Mouse (Mus musculus) kidney, embryonic 14.5 days (tissue): ENCODE data around the gene Ak3. TPM values are rescaled to one million over a fixed set of nuclear protein-coding genes. Genes with fewer than 3 reads are reported as not detected.

ENCODE experiments used
- ATAC-seq: fragments of 200-750 bp; cut with Nextera tagmentation; 2 replicates; pipeline ENCODE4 v1.8.0; 2017; ENCODE audit warnings: moderate number of reproducible peaks, mild to moderate bottlenecking, moderate TSS enrichment, moderate library complexity; ENCODE audit not compliant: low FRiP score, low TSS enrichment
- H3K27ac ChIP-seq: fragments of 300-500 bp; sonication (generic); 2 replicates; pipeline ENCODE4 v1.5.1; 2014; ENCODE audit warnings: low read depth, mild to moderate bottlenecking, low read length, moderate library complexity, mixed read lengths
- H3K27me3 ChIP-seq: fragments of 300-500 bp; sonication (generic); 2 replicates; pipeline ENCODE4 v1.6.1; 2014; ENCODE audit warnings: mild to moderate bottlenecking, low read length; ENCODE audit not compliant: control insufficient read depth, insufficient read depth
- H3K36me3 ChIP-seq: fragments of 300-500 bp; sonication (generic); 2 replicates; pipeline ENCODE4 v1.6.1; 2014; ENCODE audit warnings: low read length, mixed read lengths; ENCODE audit not compliant: control insufficient read depth, insufficient read depth
- H3K4me1 ChIP-seq: fragments of 300-500 bp; sonication (generic); 2 replicates; pipeline ENCODE4 v1.6.1; 2014; ENCODE audit warnings: low read length, mixed read lengths; ENCODE audit not compliant: control insufficient read depth, insufficient read depth
- H3K4me2 ChIP-seq: fragments of 300-500 bp; sonication (generic); replicated peaks from 2 replicates; pipeline ENCODE4 v1.6.1; 2014; ENCODE audit warnings: low read depth, mild to moderate bottlenecking, low read length
- H3K4me3 ChIP-seq: fragments of 300-500 bp; sonication (generic); 2 replicates; pipeline ENCODE4 v1.5.1; 2014; ENCODE audit warnings: mild to moderate bottlenecking, low read length
- H3K9ac ChIP-seq: fragments of 300-500 bp; sonication (generic); 2 replicates; pipeline ENCODE4 v1.6.1; 2014; ENCODE audit warnings: low read depth, mild to moderate bottlenecking, low read length, moderate library complexity
- H3K9me3 ChIP-seq: fragments of 300-500 bp; sonication (generic); 2 replicates; pipeline ENCODE4 v1.6.1; 2016; ENCODE audit warnings: low read length; ENCODE audit not compliant: control insufficient read depth
- WGBS: fragments of 180-500 bp; shearing (Covaris S2); extraction: QIAGEN DNeasy Blood & Tissue Kit; methylation state at CpG from one replicate; pipeline ENCODE4 v1.1.7; 2014; 5-methylcytosine and 5-hydroxymethylcytosine counted together
- polyA plus RNA-seq: library from polyadenylated mRNA; unstranded; fragments of >200 nt; fragmentation: Nextera tagmentation; extraction: Ambion mirVana; gene quantifications from 2 replicates; pipeline ENCODE4 v1.2.1, GENCODE M21; 2014

Ak3 gene
- polyA plus RNA-seq, 1 experiment from 2014 or later = 97.7 TPM

DNA sequence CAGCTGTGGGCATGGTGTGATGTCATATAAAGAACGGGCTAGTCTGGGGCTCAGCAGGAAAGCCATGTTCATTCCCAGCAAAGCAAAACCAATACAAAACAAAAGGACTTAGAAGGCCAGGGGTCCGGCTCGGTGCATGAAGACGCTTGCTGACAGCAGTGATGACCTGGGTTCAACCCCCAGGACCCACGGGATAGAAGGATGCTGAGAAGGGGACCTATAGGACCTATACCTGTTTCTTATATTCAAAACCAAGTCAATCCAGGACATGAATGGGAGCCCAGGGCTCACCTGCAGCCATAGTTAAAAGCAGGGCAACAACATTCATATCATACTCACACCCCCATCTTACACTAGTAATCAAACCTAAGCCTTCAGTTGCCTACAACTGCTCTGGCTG, 15.2 kb upstream of the Ak3 start:
- Histone ChIP-seq H3K9me3 (no peaks in the 10 kb centered on the region), H3K4me2 (no peak overlapping the region), H3K36me3 (no peaks in the 10 kb centered on the region), H3K4me1 (no peaks in the 10 kb centered on the region), H3K27me3 (no peaks in the 10 kb centered on the region), H3K27ac (no peak overlapping the region), H3K4me3 (no peak overlapping the region), H3K9ac (no peak overlapping the region)
- 88% methylated on average over 5 of the region's 5 CpGs for WGBS
- ATAC-seq = no peak

DNA sequence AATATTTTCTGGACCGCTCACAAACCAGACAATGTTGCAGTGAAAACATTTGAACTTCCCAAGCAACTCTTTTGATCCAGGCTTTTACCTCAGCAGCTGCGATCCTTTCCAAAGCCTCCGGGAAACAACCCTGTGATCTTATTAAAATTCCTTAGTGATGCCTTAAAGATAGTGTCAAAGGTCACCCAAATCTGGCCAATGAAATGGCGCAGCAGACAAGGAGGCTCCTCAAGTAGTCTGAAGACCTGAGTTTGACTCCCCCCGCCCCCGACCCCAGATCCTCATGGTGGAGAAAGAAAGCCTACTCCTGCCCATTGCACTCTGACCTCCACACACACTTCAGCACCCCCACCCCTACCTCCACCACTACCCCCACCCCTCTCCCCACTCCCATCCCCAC, 12.5 kb upstream of the Ak3 start:
- H3K36me3 ChIP-seq = no peaks in the 10 kb centered on the region
- H3K27me3 ChIP-seq = no peaks in the 10 kb centered on the region
- H3K9ac ChIP-seq = no peak overlapping the region
- WGBS = 28% methylated on average over 6 of the region's 6 CpGs
- no peak overlapping the region for H3K4me3 ChIP-seq
- ATAC-seq = no peak
- H3K4me1 ChIP-seq = no peaks in the 10 kb centered on the region
- H3K27ac ChIP-seq = no peak overlapping the region
- H3K9me3 ChIP-seq = no peaks in the 10 kb centered on the region
- no peak overlapping the region for H3K4me2 ChIP-seq

DNA sequence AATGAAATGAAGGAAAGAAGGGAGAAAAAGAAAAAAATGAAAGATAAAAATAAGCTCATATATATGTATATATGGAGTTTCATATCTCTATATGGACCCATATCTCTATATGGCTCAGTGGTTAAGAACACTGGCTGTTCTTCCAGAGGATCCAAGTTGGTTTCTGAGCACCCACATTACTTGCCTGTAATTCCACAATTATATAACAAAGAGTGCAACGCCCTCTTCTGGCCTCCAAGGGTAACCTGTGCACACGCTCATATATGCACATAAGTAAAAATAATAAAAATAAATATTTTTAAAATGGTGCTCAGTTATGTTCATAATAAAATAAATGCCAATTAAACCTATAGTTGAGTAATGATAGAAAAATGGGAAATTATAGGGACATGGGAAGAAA, 11.9 kb upstream of the Ak3 start:
- Histone ChIP-seq H3K36me3 (no peaks in the 10 kb centered on the region), H3K27me3 (no peaks in the 10 kb centered on the region), H3K4me2 (no peak overlapping the region), H3K9ac (no peak overlapping the region), H3K9me3 (no peaks in the 10 kb centered on the region), H3K4me3 (no peak overlapping the region), H3K4me1 (no peaks in the 10 kb centered on the region), H3K27ac (no peak overlapping the region)
- ATAC-seq = no peak
- WGBS = 83% methylated on average over 2 of the region's 2 CpGs

DNA sequence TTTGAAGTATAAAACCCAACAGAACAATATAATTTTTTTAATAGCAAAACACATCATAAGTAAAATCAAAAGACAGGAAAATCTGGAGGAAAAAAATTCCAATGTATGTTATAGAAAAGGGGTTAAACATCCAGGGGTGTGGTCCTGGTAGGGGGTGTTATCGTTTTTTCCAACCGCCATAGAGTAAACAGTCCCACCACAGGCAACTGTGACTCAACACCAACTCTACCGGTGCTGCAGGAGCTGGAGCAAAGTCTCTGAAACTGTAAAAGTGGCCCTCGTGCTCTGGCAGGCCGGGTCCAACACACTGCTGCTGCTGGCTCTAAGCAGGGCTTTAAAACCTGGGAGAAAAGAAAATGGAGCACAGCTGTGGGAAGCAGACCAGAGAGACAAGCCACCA, 11.0 kb upstream of the Ak3 start:
- H3K4me1 ChIP-seq = no peaks in the 10 kb centered on the region
- H3K4me3 ChIP-seq = no peak overlapping the region
- H3K9ac ChIP-seq = no peak overlapping the region
- no peaks in the 10 kb centered on the region for H3K27me3 ChIP-seq
- no peak overlapping the region for H3K27ac ChIP-seq
- ATAC-seq = no peak
- no peak overlapping the region for H3K4me2 ChIP-seq
- 92% methylated on average over 5 of the region's 5 CpGs for WGBS
- no peaks in the 10 kb centered on the region for H3K36me3 ChIP-seq
- H3K9me3 ChIP-seq = no peaks in the 10 kb centered on the region

DNA sequence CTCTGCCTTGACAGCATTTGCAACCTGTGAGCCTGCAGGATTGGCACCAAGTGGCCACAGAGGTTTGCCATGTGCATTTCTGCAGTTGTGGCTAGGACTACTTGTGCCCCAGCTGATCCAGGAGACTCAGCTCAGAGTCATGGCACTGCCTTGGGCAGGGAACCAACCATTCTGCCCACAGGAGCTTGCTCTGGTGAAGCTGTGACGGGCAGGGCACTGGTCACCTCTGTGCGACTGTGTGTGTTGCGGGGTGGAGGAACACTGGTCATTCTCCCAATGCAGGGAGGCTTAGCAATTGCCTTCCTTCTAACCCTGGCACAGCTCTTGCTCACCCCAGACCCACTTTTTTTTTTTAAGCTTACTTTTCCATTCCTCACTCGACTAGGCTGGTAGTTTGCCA, 7.7 kb upstream of the Ak3 start:
- Histone ChIP-seq H3K4me2 (no peak overlapping the region), H3K4me3 (no peak overlapping the region), H3K9ac (no peak overlapping the region), H3K27me3 (no peaks in the 10 kb centered on the region), H3K9me3 (no peaks in the 10 kb centered on the region), H3K4me1 (no peaks in the 10 kb centered on the region), H3K36me3 (no peaks in the 10 kb centered on the region), H3K27ac (no peak overlapping the region)
- no peak for ATAC-seq
- 87% methylated on average over 4 of the region's 4 CpGs for WGBS

DNA sequence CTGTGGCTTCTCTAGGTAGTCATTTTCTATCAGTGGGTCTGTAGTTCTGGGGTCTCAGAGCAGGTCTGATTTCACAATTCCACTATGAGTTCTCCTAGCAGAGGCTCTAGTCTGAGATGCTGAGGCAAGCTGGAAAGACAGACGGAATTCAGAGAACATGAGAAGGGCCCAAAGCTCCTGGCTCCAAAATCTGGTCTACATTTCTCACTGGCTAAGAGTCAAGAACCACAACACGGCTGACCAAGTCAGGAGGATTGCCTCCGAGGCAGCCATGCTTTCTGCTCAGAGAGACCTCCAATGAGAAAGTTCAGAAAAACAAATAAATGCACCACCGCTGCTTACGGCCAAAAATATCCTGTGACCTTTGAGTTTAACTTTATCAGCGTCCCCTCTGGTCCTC, 6.8 kb upstream of the Ak3 start:
- no peak overlapping the region for H3K4me2 ChIP-seq
- no peaks in the 10 kb centered on the region for H3K4me1 ChIP-seq
- H3K36me3 ChIP-seq = no peaks in the 10 kb centered on the region
- H3K9me3 ChIP-seq = no peaks in the 10 kb centered on the region
- H3K9ac ChIP-seq = no peak overlapping the region
- WGBS = 76% methylated on average over 6 of the region's 6 CpGs
- no peak for ATAC-seq
- H3K4me3 ChIP-seq = no peak overlapping the region
- H3K27me3 ChIP-seq = no peaks in the 10 kb centered on the region
- no peak overlapping the region for H3K27ac ChIP-seq

DNA sequence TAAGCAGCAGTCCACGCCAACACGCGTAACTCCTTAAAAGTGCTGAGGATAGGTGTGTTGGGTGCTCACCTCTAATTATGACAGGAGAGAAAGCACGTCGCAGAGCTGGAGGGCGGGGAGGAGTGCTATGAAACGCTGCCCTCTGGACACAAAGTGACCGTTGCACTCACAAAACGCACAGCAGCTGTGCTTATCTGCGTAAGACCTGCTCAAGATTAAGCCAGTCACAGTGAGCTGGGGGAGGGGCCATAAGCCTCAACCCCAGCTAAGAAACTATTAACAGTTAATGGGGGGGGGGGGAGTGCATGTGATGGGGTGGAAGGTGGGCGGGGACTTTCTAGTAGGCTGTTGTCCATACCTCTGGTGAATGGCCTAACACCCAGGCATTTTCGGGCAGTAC, 5.0 kb upstream of the Ak3 start:
- no peaks in the 10 kb centered on the region for H3K4me1 ChIP-seq
- no peak overlapping the region for H3K4me3 ChIP-seq
- no peak overlapping the region for H3K4me2 ChIP-seq
- ATAC-seq = no peak
- no peaks in the 10 kb centered on the region for H3K27me3 ChIP-seq
- H3K36me3 ChIP-seq = no peaks in the 10 kb centered on the region
- no peaks in the 10 kb centered on the region for H3K9me3 ChIP-seq
- WGBS = 88% methylated on average over 12 of the region's 12 CpGs
- no peak overlapping the region for H3K27ac ChIP-seq
- no peak overlapping the region for H3K9ac ChIP-seq

DNA sequence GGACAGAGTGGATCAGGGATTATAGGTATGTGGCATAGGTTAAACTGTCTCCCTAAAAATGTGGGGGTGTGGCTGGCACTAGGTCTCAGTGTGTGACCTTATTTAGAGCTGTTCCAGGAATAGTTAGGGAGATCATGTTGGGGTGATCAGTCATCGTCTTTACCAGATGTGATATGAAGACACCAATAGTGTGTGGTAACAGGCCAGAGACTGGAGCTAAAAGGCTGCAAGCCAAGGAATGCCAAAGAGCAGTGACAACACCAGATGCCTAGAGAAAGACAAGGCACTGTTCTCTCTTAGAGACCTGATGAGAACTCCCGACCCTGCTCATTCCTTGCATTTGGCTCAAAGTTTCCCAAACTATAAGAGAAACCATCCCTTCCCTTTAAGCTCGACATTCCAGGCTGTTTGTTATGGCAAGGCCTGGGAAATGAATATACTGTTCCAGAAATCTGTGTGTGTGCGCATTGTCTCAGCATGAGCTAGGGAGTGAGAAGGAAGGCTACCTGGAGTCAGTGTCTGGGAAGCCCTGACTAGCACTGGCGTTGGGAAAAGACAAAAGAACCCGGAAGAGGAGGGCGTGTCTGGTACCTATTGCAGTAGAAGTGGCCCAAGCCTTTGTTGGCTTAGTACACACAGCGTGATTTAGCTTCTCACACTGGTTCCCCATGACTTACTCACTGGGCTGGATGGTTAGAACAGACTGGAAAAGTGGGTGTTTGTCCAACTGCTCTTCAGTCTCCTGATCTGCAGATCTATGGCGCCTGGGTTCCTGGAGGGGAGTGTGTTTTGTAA, 2.6 kb upstream of the Ak3 start:
- Histone ChIP-seq H3K9ac (no peak overlapping the region), H3K36me3 (no peaks in the 10 kb centered on the region), H3K4me2 (no peak overlapping the region), H3K4me3 (no peak overlapping the region), H3K9me3 (no peaks in the 10 kb centered on the region), H3K4me1 (no peaks in the 10 kb centered on the region), H3K27ac (no peak overlapping the region), H3K27me3 (no peaks in the 10 kb centered on the region)
- no peak for ATAC-seq
- WGBS = 84% methylated on average over 9 of the region's 9 CpGs

DNA sequence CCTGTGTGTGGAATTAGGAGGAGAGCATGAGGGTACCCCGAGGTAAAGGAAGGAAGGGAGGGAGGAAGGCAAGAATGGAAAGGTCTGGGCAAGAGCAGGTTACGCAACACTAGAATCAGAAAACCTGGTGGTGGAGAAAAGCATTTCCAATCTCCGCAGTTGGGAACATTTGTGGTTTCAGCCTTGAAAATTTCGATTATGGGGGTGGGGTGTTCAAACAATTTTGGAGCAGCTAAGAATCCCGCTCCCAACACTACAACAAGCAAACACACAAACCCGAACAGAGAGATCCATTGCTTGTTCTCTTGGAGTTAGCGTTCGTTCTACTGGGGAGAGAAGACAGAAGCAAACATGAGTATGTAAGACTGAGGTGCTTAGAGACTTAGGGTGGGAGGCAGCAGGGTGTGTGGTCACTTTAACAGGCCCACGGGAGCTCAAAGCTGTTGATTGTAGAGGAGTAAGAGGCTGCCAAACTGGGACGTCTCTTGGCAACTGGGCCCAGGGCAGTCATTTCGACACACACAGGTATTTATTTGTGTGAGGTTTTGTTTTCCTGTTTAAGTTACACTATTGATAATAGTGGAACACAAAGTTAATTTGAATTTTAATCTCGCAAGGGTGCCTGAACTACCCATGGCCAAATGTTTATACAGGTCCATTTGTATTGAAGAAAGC, 1.8 kb upstream of the Ak3 start:
- no peak for ATAC-seq
- H3K36me3 ChIP-seq = no peaks in the 10 kb centered on the region
- H3K27ac ChIP-seq = no peak overlapping the region
- no peaks in the 10 kb centered on the region for H3K9me3 ChIP-seq
- no peak overlapping the region for H3K4me2 ChIP-seq
- H3K27me3 ChIP-seq = no peaks in the 10 kb centered on the region
- H3K4me1 ChIP-seq = no peaks in the 10 kb centered on the region
- no peak overlapping the region for H3K9ac ChIP-seq
- WGBS = 84% methylated on average over 12 of the region's 12 CpGs
- no peak overlapping the region for H3K4me3 ChIP-seq
